Mouse (Mus musculus) MEL (cell line): ENCODE measurements around the gene Auts2. TPM values are rescaled to one million over a fixed set of nuclear protein-coding genes. Genes with fewer than 3 reads are reported as not detected.

Experiments used
- DNase-seq: peaks from one replicate; pipeline ENCODE4 v3.0.0; 2011; ENCODE audit warnings: low read depth, low spot score
- H3K27ac ChIP-seq: 2 replicates; pipeline ENCODE4 v1.5.1; 2012; ENCODE audit warnings: low read depth, mild to moderate bottlenecking, control low read depth, low read length, moderate library complexity; ENCODE audit not compliant: control insufficient read depth
- H3K27me3 ChIP-seq, 2 experiments: fragments of 150-350 bp in 1 of 2; sonication (generic) in 1 of 2; 2 replicates each; pipeline ENCODE4 v1.6.1; 2012; ENCODE audit warnings: low read length in 2 of 2, mild to moderate bottlenecking in 2 of 2, improper control_type of control experiment in 1 of 2, moderate library complexity in 1 of 2; ENCODE audit not compliant: insufficient read depth in 2 of 2, control insufficient read depth in 1 of 2
- H3K36me3 ChIP-seq, 2 experiments: 2 replicates each; pipeline ENCODE4 v1.6.1; 2012 to 2014; ENCODE audit warnings: low read length in 2 of 2, improper control_type of control experiment in 1 of 2, inconsistent platforms in 1 of 2, mild to moderate bottlenecking in 1 of 2; ENCODE audit not compliant: insufficient read depth in 2 of 2, control insufficient read depth in 1 of 2
- H3K4me1 ChIP-seq, 2 experiments: fragments of 150-350 bp in 1 of 2; sonication (generic) in 1 of 2; 2 replicates each; pipeline ENCODE4 v1.6.1; 2012; ENCODE audit warnings: low read length in 2 of 2, improper control_type of control experiment in 1 of 2, mild to moderate bottlenecking in 1 of 2; ENCODE audit not compliant: insufficient read depth in 2 of 2, control insufficient read depth in 1 of 2
- H3K4me3 ChIP-seq, 2 experiments: fragments of 150-350 bp in 1 of 2; sonication (generic) in 1 of 2; 2 replicates each; pipeline ENCODE4 v1.5.1; 2012; ENCODE audit warnings: low read depth in 2 of 2, low read length in 2 of 2, mild to moderate bottlenecking in 2 of 2, moderate library complexity in 2 of 2, control low read depth in 1 of 2, improper control_type of control experiment in 1 of 2; ENCODE audit not compliant: control insufficient read depth in 1 of 2, insufficient read depth in 1 of 2
- H3K79me2 ChIP-seq: 2 replicates; pipeline ENCODE4 v1.6.1; 2012; ENCODE audit warnings: mild to moderate bottlenecking, low read length, moderate library complexity; ENCODE audit not compliant: control insufficient read depth, poor library complexity, insufficient read depth
- H3K9ac ChIP-seq: 2 replicates; pipeline ENCODE4 v1.6.1; 2012; ENCODE audit warnings: low read depth, mild to moderate bottlenecking, control low read depth, low read length, moderate library complexity; ENCODE audit not compliant: control insufficient read depth, poor library complexity, severe bottlenecking
- H3K9me3 ChIP-seq: fragments of 150-350 bp; sonication (generic); replicated peaks from 2 replicates; pipeline ENCODE4 v1.6.1; 2012; ENCODE audit warnings: mild to moderate bottlenecking, low read length, improper control_type of control experiment, moderate library complexity; ENCODE audit not compliant: insufficient read depth
- BHLHE40 ChIP-seq: IDR thresholded peaks from 2 replicates; pipeline ENCODE4 v1.6.1; 2012; ENCODE audit warnings: low read depth, mild to moderate bottlenecking, inconsistent platforms, low read length, improper control_type of control experiment, borderline replicate concordance
- CHD2 ChIP-seq: IDR thresholded peaks from 2 replicates; pipeline ENCODE4 v1.6.1; 2011; ENCODE audit warnings: low read length, improper control_type of control experiment
- ELF1 ChIP-seq: IDR thresholded peaks from 2 replicates; pipeline ENCODE4 v1.6.1; 2014; ENCODE audit warnings: low read depth, mild to moderate bottlenecking, inconsistent platforms, low read length, improper control_type of control experiment, moderate library complexity
- MAZ ChIP-seq: IDR thresholded peaks from 2 replicates; pipeline ENCODE4 v1.6.1; 2012; ENCODE audit warnings: low read depth, mild to moderate bottlenecking, inconsistent platforms, low read length, improper control_type of control experiment
- MEF2A ChIP-seq: IDR thresholded peaks from 2 replicates; pipeline ENCODE4 v1.6.1; 2014; ENCODE audit warnings: low read depth, mild to moderate bottlenecking, inconsistent platforms, low read length, improper control_type of control experiment; ENCODE audit not compliant: poor library complexity, insufficient replicate concordance, severe bottlenecking; ENCODE audit errors: extremely low read depth
- MXI1 ChIP-seq: IDR thresholded peaks from 2 replicates; pipeline ENCODE4 v1.6.1; 2011; ENCODE audit warnings: mild to moderate bottlenecking, low read depth, low read length, improper control_type of control experiment
- NRF1 ChIP-seq: IDR thresholded peaks from 2 replicates; pipeline ENCODE4 v1.6.1; 2014; ENCODE audit warnings: low read depth, mild to moderate bottlenecking, inconsistent platforms, low read length, improper control_type of control experiment, moderate library complexity; ENCODE audit not compliant: poor library complexity, insufficient read depth, severe bottlenecking
- POLR2A ChIP-seq, 2 experiments: IDR thresholded peaks; 2 replicates each; pipeline ENCODE4 v1.6.1; 2011 to 2012; ENCODE audit warnings: low read length in 2 of 2, mild to moderate bottlenecking in 2 of 2, control low read depth in 1 of 2, improper control_type of control experiment in 1 of 2, low read depth in 1 of 2, moderate library complexity in 1 of 2; ENCODE audit not compliant: control insufficient read depth in 1 of 2, insufficient read depth in 1 of 2, poor library complexity in 1 of 2
- POLR2AphosphoS5 ChIP-seq: IDR thresholded peaks from 2 replicates; pipeline ENCODE4 v1.6.1; 2012; ENCODE audit warnings: low read depth, borderline replicate concordance, mild to moderate bottlenecking, inconsistent platforms, low read length, moderate library complexity, mixed read lengths
- RCOR1 ChIP-seq: IDR thresholded peaks from 2 replicates; pipeline ENCODE4 v1.6.1; 2012; ENCODE audit warnings: low read depth, mild to moderate bottlenecking, inconsistent platforms, low read length, improper control_type of control experiment
- TBP ChIP-seq: IDR thresholded peaks from 2 replicates; pipeline ENCODE4 v1.8.0; 2011; ENCODE audit warnings: low read depth, low read length, improper control_type of control experiment
- TCF12 ChIP-seq: IDR thresholded peaks from 2 replicates; pipeline ENCODE4 v1.6.1; 2014; ENCODE audit warnings: low read depth, mild to moderate bottlenecking, inconsistent platforms, low read length, improper control_type of control experiment, moderate library complexity
- USF1 ChIP-seq: IDR thresholded peaks from 2 replicates; pipeline ENCODE4 v1.6.1; 2014; ENCODE audit warnings: low read depth, mild to moderate bottlenecking, inconsistent platforms, low read length, improper control_type of control experiment, moderate library complexity
- USF2 ChIP-seq, 2 experiments: IDR thresholded peaks; 2 replicates each; pipeline ENCODE4 v1.6.1; 2011 to 2012; ENCODE audit warnings: improper control_type of control experiment in 2 of 2, low read length in 2 of 2, borderline replicate concordance in 1 of 2, inconsistent platforms in 1 of 2, low read depth in 1 of 2, mild to moderate bottlenecking in 1 of 2; ENCODE audit not compliant: insufficient read depth in 1 of 2
- polyA plus RNA-seq, 2 experiments: library from polyadenylated mRNA; stranded (reverse) in 1 of 2; unstranded in 1 of 2; fragments of >175 nt in 1 of 2; fragments of >200 nt in 1 of 2; gene quantifications; 2 replicates each; pipeline versions ENCODE4 v1.2.1 to v1.2.4; 2012; ENCODE audit warnings: low replicate concordance in 2 of 2, low read depth in 1 of 2; ENCODE audit not compliant: insufficient read length in 2 of 2, insufficient read depth in 1 of 2, missing spikeins in 1 of 2
- total RNA-seq: library from RNA; depleted of rRNA; stranded (reverse); fragments of 300-350 nt; gene quantifications from 2 replicates; pipeline ENCODE4 v1.2.3, GENCODE M21; 2012

Gene Auts2
- total and polyA plus RNA-seq, 3 experiments, result not detected

GRCm38 (mm10) chr5:131544381-131544780, 998.8 kb downstream of the Auts2 start:
- Histone ChIP-seq H3K27me3 (no peaks in the 10 kb centered on the region), H3K4me3 (no peak overlapping the region), H3K4me1 (no peaks in the 10 kb centered on the region), H3K27ac (no peak overlapping the region), H3K9me3 (no peaks in the 10 kb centered on the region), H3K79me2 (no peaks in the 10 kb centered on the region), H3K36me3 (no peaks in the 10 kb centered on the region), H3K9ac (no peak overlapping the region)
- DNase-seq, result no peak
- no peak for TF ChIP-seq POLR2AphosphoS5
- TF ChIP-seq POLR2A (IDR thresholded peaks at IDR 0.05; ENCODE audit: control insufficient read depth in 1 of 2, insufficient read depth in 1 of 2, low read depth in 1 of 2, low read length in 2 of 2, poor library complexity in 1 of 2), result no peak
- TF ChIP-seq USF2 (IDR thresholded peaks at IDR 0.05; ENCODE audit: borderline replicate concordance in 1 of 2, insufficient read depth in 1 of 2, low read depth in 1 of 2, low read length in 2 of 2), result no peak
- no peak for TF ChIP-seq TBP

- no peaks in the 10 kb centered on the region for H3K36me3 ChIP-seq
- no peaks in the 10 kb centered on the region for H3K4me1 ChIP-seq
- no peaks in the 10 kb centered on the region for H3K9me3 ChIP-seq
- H3K9ac ChIP-seq, result no peak overlapping the region
- TF ChIP-seq RCOR1, result no peak
- TF ChIP-seq POLR2A (IDR thresholded peaks at IDR 0.05; ENCODE audit: control insufficient read depth in 1 of 2, insufficient read depth in 1 of 2, low read depth in 1 of 2, low read length in 2 of 2, poor library complexity in 1 of 2), result 0 out of 4 replicates have a peak, but pooled peaks of 1 of the 2 experiments have one; percentile 12
- H3K4me3 ChIP-seq, result no peak overlapping the region
- H3K27me3 ChIP-seq, result no peaks in the 10 kb centered on the region
- no peak for DNase-seq
- H3K27ac ChIP-seq, result no peak overlapping the region
- H3K79me2 ChIP-seq, result no peaks in the 10 kb centered on the region
Observed at GRCm38 (mm10) chr5:131538311-131538915, 1004.7 kb downstream of the Auts2 start.

- H3K79me2 ChIP-seq, result no peaks in the 10 kb centered on the region
- no peaks in the 10 kb centered on the region for H3K9me3 ChIP-seq
- no peaks in the 10 kb centered on the region for H3K4me1 ChIP-seq
- no peak overlapping the region for H3K9ac ChIP-seq
- H3K27ac ChIP-seq, result no peak overlapping the region
- H3K4me3 ChIP-seq, result no peak overlapping the region
- TF ChIP-seq NRF1 (no peak), POLR2AphosphoS5 (no peak), MEF2A (no peak), USF1 (no peak), TCF12 (no peak), BHLHE40 (no peak), MAZ (no peak), MXI1 (no peak), TBP (no peak), ELF1 (no peak), CHD2 (no peak)
- no peaks in the 10 kb centered on the region for H3K27me3 ChIP-seq
- H3K36me3 ChIP-seq, result no peaks in the 10 kb centered on the region
- no peak for DNase-seq
Observed at GRCm38 (mm10) chr5:131537831-131538310, 1005.3 kb downstream of the Auts2 start.
